Mouse (Mus musculus) forebrain, postnatal 0 days (tissue): ENCODE measurements around the gene Nectin2. TPM values are rescaled to one million over a fixed set of nuclear protein-coding genes. Genes with fewer than 3 reads are reported as not detected.
"Not testable (repeated sequence)": the region's sequence is repeated elsewhere in the genome, so short reads cannot be mapped to it uniquely, and the experiment has no call there.

ENCODE experiments used
- ATAC-seq: fragments of 200-750 bp; cut with Nextera tagmentation; 2 replicates; pipeline ENCODE4 v1.8.0; 2017; ENCODE audit warnings: mild to moderate bottlenecking, moderate library complexity
- DNase-seq: peaks from one replicate; pipeline ENCODE4 v3.0.0-alpha.2; 2015
- H3K27ac ChIP-seq: fragments of 300-500 bp; sonication (generic); 2 replicates; pipeline ENCODE4 v1.5.1; 2014; ENCODE audit warnings: low read depth, mild to moderate bottlenecking, antibody characterized with exemption, low read length, moderate library complexity, mixed read lengths
- H3K27me3 ChIP-seq: fragments of 300-500 bp; sonication (generic); 2 replicates; pipeline ENCODE4 v1.6.1; 2014; ENCODE audit warnings: mild to moderate bottlenecking, low read length, mixed read lengths; ENCODE audit not compliant: insufficient read depth
- H3K36me3 ChIP-seq: fragments of 300-500 bp; sonication (generic); 2 replicates; pipeline ENCODE4 v1.6.1; 2014; ENCODE audit warnings: mild to moderate bottlenecking, moderate library complexity; ENCODE audit not compliant: insufficient read depth
- H3K4me1 ChIP-seq: fragments of 300-500 bp; sonication (generic); 2 replicates; pipeline ENCODE4 v1.6.1; 2014; ENCODE audit warnings: antibody characterized with exemption; ENCODE audit not compliant: insufficient read depth
- H3K4me2 ChIP-seq: fragments of 300-500 bp; sonication (generic); 2 replicates; pipeline ENCODE4 v1.6.1; 2014; ENCODE audit warnings: low read depth, mild to moderate bottlenecking, moderate library complexity
- H3K4me3 ChIP-seq: fragments of 300-500 bp; sonication (generic); 2 replicates; pipeline ENCODE4 v1.5.1; 2014; ENCODE audit warnings: low read depth, low read length, mixed read lengths
- H3K9ac ChIP-seq: fragments of 300-500 bp; sonication (generic); 2 replicates; pipeline ENCODE4 v1.6.1; 2014; ENCODE audit warnings: mild to moderate bottlenecking
- H3K9me3 ChIP-seq: fragments of 300-500 bp; sonication (generic); 2 replicates; pipeline ENCODE4 v1.6.1; 2016; ENCODE audit warnings: low read length
- CTCF ChIP-seq: sonication (generic); IDR thresholded peaks from 2 replicates; pipeline ENCODE4 v1.5.1; 2016; ENCODE audit warnings: antibody characterized with exemption, control low read depth, low read depth
- WGBS: fragments of 180-500 bp; shearing (Covaris S2); extraction: QIAGEN DNeasy Blood & Tissue Kit; methylation state at CpG from one replicate; pipeline ENCODE4 v1.1.7; 2014; 5-methylcytosine and 5-hydroxymethylcytosine counted together
- polyA plus RNA-seq: library from polyadenylated mRNA; unstranded; fragments of >200 nt; fragmentation: Nextera tagmentation; extraction: Ambion mirVana; gene quantifications from 2 replicates; pipeline ENCODE4 v1.2.1, GENCODE M21; 2015
- total RNA-seq: library from RNA; depleted of rRNA; stranded (reverse); fragments of >200 nt; gene quantifications from 2 replicates; pipeline ENCODE4 v1.2.3, GENCODE M21; 2014

The Nectin2 gene
- total and polyA plus RNA-seq, 2 experiments from 2014 or later, result 44.7 to 48.7 TPM

GRCm38 (mm10) chr7:19688101-19688500, 62.2 kb downstream of the Nectin2 start:
- no peaks in the 10 kb centered on the region for H3K36me3 ChIP-seq
- no peak overlapping the region for H3K4me3 ChIP-seq
- H3K9me3 ChIP-seq, result no peaks in the 10 kb centered on the region
- whole genome bisulfite sequencing, result 92% methylated on average over 10 of the region's 10 CpGs
- H3K9ac ChIP-seq, result no peak overlapping the region
- ATAC-seq (no peak), DNase-seq (no peak)
- H3K4me2 ChIP-seq, result no peak overlapping the region
- no peaks in the 10 kb centered on the region for H3K27me3 ChIP-seq
- TF ChIP-seq CTCF, result no peak
- no peak overlapping the region for H3K27ac ChIP-seq
- no peaks in the 10 kb centered on the region for H3K4me1 ChIP-seq

- ATAC-seq, H3K4me2 ChIP-seq, H3K27me3 ChIP-seq, DNase-seq, H3K4me3 ChIP-seq, H3K36me3 ChIP-seq, H3K9me3 ChIP-seq, H3K9ac ChIP-seq, H3K4me1 ChIP-seq, H3K27ac ChIP-seq: not testable (repeated sequence)
- 75% methylated on average over 8 of the region's 8 CpGs for WGBS
These were observed 63.2 kb downstream of the Nectin2 start for GRCm38 (mm10) chr7:19686927-19687583.

DNA sequence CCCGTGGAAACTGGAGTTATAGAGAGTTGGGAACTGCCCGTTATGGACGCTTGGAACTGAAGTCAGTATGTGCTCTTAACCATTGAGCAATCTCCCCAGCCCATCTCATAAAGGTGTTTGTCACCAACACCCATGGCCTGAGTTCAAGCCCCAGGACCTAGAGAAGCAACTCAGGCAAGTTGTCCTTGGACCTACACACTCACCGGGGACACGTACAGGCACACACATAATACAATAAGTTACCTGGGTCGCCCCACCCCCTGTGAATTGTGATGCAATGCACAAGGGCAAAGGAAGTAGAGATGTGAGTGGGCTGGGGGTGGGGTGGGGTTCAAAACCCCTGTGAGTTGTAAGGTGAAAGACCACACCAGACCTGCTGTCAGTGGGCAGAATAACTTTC, 63.8 kb downstream of the Nectin2 start:
- TF ChIP-seq CTCF, result no peak
- H3K27me3 ChIP-seq, result no peaks in the 10 kb centered on the region
- H3K36me3 ChIP-seq, result no peaks in the 10 kb centered on the region
- H3K9ac ChIP-seq, result no peak overlapping the region
- ATAC-seq (no peak), DNase-seq (no peak)
- H3K4me3 ChIP-seq, result no peak overlapping the region
- no peaks in the 10 kb centered on the region for H3K9me3 ChIP-seq
- H3K4me2 ChIP-seq, result no peak overlapping the region
- no peaks in the 10 kb centered on the region for H3K4me1 ChIP-seq
- WGBS, result 91% methylated on average over 6 of the region's 6 CpGs
- no peak overlapping the region for H3K27ac ChIP-seq

- H3K9ac ChIP-seq, result no peak overlapping the region
- ATAC-seq, result no peak
- no peaks in the 10 kb centered on the region for H3K36me3 ChIP-seq
- H3K4me3 ChIP-seq, result no peak overlapping the region
- no peaks in the 10 kb centered on the region for H3K27me3 ChIP-seq
- TF ChIP-seq CTCF, result no peak
- H3K4me2 ChIP-seq, result no peak overlapping the region
- no peak for DNase-seq
- H3K27ac ChIP-seq, result no peak overlapping the region
- 57% methylated on average over 4 of the region's 4 CpGs for WGBS
- H3K4me1 ChIP-seq, result no peaks in the 10 kb centered on the region
- no peaks in the 10 kb centered on the region for H3K9me3 ChIP-seq
These were observed 64.9 kb downstream of the Nectin2 start for GRCm38 (mm10) chr7:19685374-19685773.

DNA sequence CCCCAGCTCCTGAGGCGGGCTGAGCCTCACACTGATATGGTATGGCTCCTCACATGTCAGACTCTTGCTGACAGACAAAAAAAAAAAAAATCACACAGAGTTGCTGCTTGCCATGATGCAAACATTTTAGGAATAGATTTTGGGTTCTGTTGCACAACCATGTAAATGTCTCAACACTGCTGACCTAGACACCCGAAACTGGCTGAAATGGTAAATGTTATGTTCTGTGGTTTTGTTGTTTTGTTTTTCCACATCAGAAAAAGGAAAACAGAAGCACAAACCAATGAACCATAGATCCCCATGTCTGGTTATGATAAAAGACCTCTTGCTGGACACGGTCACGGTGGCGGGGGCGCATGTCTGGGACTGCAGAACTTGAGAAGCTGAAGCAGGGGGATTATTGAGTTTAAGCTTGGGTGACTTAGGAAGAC, 66.5 kb downstream of the Nectin2 start:
- Histone ChIP-seq H3K27ac (no peak overlapping the region), H3K4me2 (no peak overlapping the region), H3K36me3 (no peaks in the 10 kb centered on the region), H3K4me3 (no peak overlapping the region), H3K9me3 (no peaks in the 10 kb centered on the region), H3K9ac (no peak overlapping the region), H3K27me3 (no peaks in the 10 kb centered on the region), H3K4me1 (no peaks in the 10 kb centered on the region)
- no peak for ATAC-seq
- 85% methylated on average over 6 of the region's 6 CpGs for WGBS
- DNase-seq, result no peak
- TF ChIP-seq CTCF, result no peak

DNA sequence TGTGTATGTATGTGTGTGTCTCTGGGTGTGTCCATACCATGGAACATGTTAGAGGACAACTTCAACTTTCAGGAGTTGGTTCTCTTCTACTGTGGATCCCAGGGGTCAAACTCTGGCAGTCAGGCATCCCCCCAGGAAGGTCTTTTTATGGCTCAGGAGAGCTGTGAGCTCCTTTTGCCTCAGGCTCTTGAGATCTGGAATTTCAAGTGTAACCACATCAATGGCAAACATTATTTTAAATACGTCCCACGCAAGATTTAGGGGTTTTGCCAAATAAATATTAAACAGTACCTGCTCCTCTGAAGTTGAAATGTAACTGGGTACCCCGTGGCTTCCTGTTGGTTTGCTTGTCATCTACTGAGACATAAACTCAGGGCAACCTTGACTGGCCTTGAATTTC, 67.3 kb downstream of the Nectin2 start:
- no peaks in the 10 kb centered on the region for H3K4me1 ChIP-seq
- ATAC-seq (no peak), DNase-seq (no peak)
- no peaks in the 10 kb centered on the region for H3K27me3 ChIP-seq
- H3K9ac ChIP-seq, result no peak overlapping the region
- no peak overlapping the region for H3K27ac ChIP-seq
- no peaks in the 10 kb centered on the region for H3K36me3 ChIP-seq
- H3K4me3 ChIP-seq, result no peak overlapping the region
- no peak overlapping the region for H3K4me2 ChIP-seq
- 86% methylated on average over 3 of the region's 3 CpGs for WGBS
- no peaks in the 10 kb centered on the region for H3K9me3 ChIP-seq
- no peak for TF ChIP-seq CTCF

GRCm38 (mm10) chr7:19681202-19681694, 69.0 kb downstream of the Nectin2 start, which contains the start of the genes Gm44805 and Apoc4:
Gene Gm44805 (minus strand): TSS chr7:19681423.
Gene Apoc4 (minus strand): TSS chr7:19681479.
- no peak within 1 kb of the TSS for H3K4me2 ChIP-seq
- H3K36me3 ChIP-seq, result no peaks in the 10 kb centered on the region
- no peak within 1 kb of the TSS for H3K9ac ChIP-seq
- TF ChIP-seq CTCF, result no peak
- H3K9me3 ChIP-seq, result no peaks in the 10 kb centered on the region
- H3K27me3 ChIP-seq, result no peaks in the 10 kb centered on the region
- H3K4me3 ChIP-seq, result no peak within 1 kb of the TSS
- no peak within 1 kb of the TSS for H3K27ac ChIP-seq
- WGBS, result 61% methylated on average over 8 of the region's 8 CpGs
- no peak for ATAC-seq
- DNase-seq, result no peak
- H3K4me1 ChIP-seq, result no peaks in the 10 kb centered on the region
